Mouse (Mus musculus) G1E (cell line): ENCODE measurements at regions not wholly inside any gene's neighbourhood (a gene's known extent, or its start where the extent isn't known, plus 50 kb on each side); places are given as distances from the start of the nearest gene placed in this dataset.

ENCODE experiments used
- CTCF ChIP-seq: IDR thresholded peaks from 2 replicates; pipeline ENCODE4 v1.5.1; 2012; ENCODE audit warnings: low read depth, low read length, inconsistent platforms, mixed read lengths
- GATA1 ChIP-seq: IDR thresholded peaks from 2 replicates; pipeline ENCODE4 v1.6.1; 2012; ENCODE audit warnings: borderline replicate concordance, low read length, inconsistent platforms, mixed read lengths
- POLR2AphosphoS5 ChIP-seq: IDR thresholded peaks from 2 replicates; pipeline ENCODE4 v1.6.1; 2012; ENCODE audit warnings: low read depth, low read length, inconsistent platforms; ENCODE audit not compliant: insufficient replicate concordance

DNA sequence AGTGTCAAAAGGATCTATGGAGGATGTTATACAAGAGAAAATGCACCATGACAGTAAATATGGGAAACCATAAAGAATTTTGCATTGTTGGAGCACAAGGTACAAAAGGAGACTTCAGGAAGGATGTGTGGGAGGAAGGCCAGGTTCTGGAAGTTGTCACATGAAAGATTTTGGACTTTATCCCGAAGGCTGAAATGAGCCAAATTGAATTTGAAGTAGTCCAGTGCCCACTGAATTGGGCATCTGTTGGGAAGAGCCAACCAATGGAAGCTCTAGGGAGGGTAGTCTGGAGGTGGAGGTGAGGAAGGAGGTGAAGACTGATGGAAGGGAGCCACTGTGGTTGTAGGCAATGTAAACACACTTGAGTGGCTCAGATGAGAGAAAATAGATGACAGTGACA is 1445.6 kb downstream of the Gsdmc2 start:
- TF ChIP-seq CTCF (no peak), GATA1 (no peak), POLR2AphosphoS5 (no peak)
